Mouse (Mus musculus): ENCODE data around the gene Immp2l. TPM values are rescaled to one million over a fixed set of nuclear protein-coding genes. Genes with fewer than 3 reads are reported as not detected.

Immp2l gene
- polyA plus RNA-seq, 1 experiment from 2014 or later: 13.7 TPM

DNA sequence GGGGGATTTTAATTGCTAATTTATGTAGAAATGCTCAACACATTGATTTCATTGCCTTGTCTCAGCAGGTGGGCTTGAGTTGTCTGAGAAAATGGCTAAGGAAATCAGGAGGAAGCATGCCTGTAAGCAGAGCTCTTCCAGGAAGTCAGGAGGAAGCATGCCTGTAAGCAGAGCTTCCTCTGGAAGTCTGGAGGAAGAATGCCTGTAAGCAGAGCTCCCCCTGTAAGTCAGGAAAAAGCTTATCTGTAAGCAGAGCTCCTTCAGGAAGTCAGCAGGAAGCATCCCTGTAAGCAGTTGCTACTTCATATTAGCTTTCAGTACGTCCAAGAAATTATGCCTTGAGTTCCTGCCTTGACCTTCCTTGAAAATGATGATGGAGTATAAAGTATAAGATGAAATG, 191.3 kb downstream of the Immp2l start:
- H3K9ac ChIP-seq: no peak overlapping the region
- H3K4me3 ChIP-seq: no peak overlapping the region
- no peaks in the 10 kb centered on the region for H3K4me1 ChIP-seq
- H3K4me2 ChIP-seq: no peak overlapping the region
- no peak overlapping the region for H3K27ac ChIP-seq
- no peaks in the 10 kb centered on the region for H3K36me3 ChIP-seq
- ATAC-seq (ENCODE audit: insufficient number of reproducible peaks, low FRiP score, low TSS enrichment, low read depth): no peak
- H3K9me3 ChIP-seq: no peaks in the 10 kb centered on the region
- no peaks in the 10 kb centered on the region for H3K27me3 ChIP-seq
- 54% methylated on average over 1 of the region's 1 CpGs for WGBS

DNA sequence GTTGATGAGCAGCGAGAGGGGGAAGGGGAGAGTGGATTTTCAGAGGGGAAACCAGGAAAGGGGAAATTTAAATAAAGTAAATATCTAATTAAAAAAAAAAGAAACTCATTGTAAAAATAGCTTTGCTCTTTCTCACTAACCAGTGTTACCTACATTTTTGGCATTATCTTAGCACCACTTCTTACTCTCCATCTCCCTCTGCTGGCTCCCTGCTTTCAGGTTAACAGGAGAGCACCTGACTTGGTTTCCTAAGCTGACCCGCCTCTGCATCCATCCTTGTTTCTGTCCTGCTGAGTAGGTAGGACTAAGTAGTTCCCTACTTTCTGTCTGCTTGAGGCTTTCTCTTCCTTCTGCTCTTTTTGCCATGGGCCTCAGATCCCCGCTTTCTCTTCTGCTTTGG, 198.0 kb downstream of the Immp2l start:
- Histone ChIP-seq H3K4me3 (no peak overlapping the region), H3K4me1 (no peaks in the 10 kb centered on the region), H3K27ac (no peak overlapping the region), H3K9me3 (no peaks in the 10 kb centered on the region), H3K36me3 (no peaks in the 10 kb centered on the region), H3K27me3 (no peaks in the 10 kb centered on the region), H3K9ac (no peak overlapping the region), H3K4me2 (no peak overlapping the region)
- no peak for ATAC-seq (ENCODE audit: insufficient number of reproducible peaks, low FRiP score, low TSS enrichment, low read depth)
- 76% methylated on average over 3 of the region's 3 CpGs for WGBS

GRCm38 (mm10) chr12:41223686-41224085, 199.8 kb downstream of the Immp2l start:
- ATAC-seq (ENCODE audit: insufficient number of reproducible peaks, low FRiP score, low TSS enrichment, low read depth): no peak
- H3K4me2 ChIP-seq: no peak overlapping the region
- no peak overlapping the region for H3K27ac ChIP-seq
- H3K4me1 ChIP-seq: no peaks in the 10 kb centered on the region
- no peaks in the 10 kb centered on the region for H3K36me3 ChIP-seq
- H3K27me3 ChIP-seq: no peaks in the 10 kb centered on the region
- H3K4me3 ChIP-seq: no peak overlapping the region
- H3K9me3 ChIP-seq: no peaks in the 10 kb centered on the region
- H3K9ac ChIP-seq: no peak overlapping the region
- WGBS: 41% methylated on average over 1 of the region's 1 CpGs

DNA sequence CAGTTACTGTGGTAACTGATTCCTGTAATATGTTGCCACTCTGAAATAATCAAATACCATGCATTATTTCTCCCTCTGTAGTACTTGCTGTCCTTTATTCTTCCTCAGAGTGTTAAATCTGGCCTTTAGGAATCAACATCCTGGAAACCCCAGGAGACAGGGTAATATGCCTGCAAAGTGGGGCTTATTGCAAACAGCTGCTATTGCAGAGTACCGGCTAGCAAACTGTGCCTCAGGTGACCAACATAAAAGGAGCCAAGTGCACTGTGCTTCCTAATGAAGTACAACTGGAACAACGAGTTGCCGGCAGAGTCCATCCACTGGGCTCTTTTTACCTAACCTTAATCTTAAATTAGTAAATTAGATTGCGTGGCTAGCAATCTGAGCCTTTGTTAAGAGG, 200.6 kb downstream of the Immp2l start:
- no peaks in the 10 kb centered on the region for H3K36me3 ChIP-seq
- H3K27me3 ChIP-seq: no peaks in the 10 kb centered on the region
- H3K4me1 ChIP-seq: no peaks in the 10 kb centered on the region
- H3K4me2 ChIP-seq: no peak overlapping the region
- no peak overlapping the region for H3K4me3 ChIP-seq
- H3K27ac ChIP-seq: no peak overlapping the region
- no peak for ATAC-seq (ENCODE audit: insufficient number of reproducible peaks, low FRiP score, low TSS enrichment, low read depth)
- no peak overlapping the region for H3K9ac ChIP-seq
- H3K9me3 ChIP-seq: no peaks in the 10 kb centered on the region
- WGBS: 11% methylated on average over 4 of the region's 4 CpGs

DNA sequence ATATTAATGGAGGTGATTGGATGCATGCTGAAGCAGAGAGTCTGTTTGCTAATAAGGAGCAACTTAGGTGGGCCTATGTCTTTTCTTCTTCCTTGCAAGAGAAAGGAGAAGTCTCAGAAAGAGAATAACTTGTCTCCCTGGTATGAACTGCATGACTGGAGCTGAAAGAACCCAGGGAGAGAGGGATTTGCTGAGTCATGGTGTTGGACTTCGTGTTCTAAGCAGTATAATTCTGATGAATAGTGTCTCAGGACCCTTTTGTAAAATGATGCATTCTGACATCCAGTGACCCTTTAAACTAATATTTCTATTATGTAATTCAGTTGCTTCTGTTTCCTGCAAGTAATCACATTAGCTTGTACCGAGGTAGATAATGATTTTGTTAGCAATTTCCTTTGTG, 208.1 kb downstream of the Immp2l start:
- Histone ChIP-seq H3K9ac (no peak overlapping the region), H3K4me3 (no peak overlapping the region), H3K27me3 (no peaks in the 10 kb centered on the region), H3K4me2 (no peak overlapping the region), H3K4me1 (no peaks in the 10 kb centered on the region), H3K36me3 (no peaks in the 10 kb centered on the region), H3K9me3 (no peaks in the 10 kb centered on the region), H3K27ac (no peak overlapping the region)
- no peak for ATAC-seq (ENCODE audit: insufficient number of reproducible peaks, low FRiP score, low TSS enrichment, low read depth)
- 63% methylated on average over 2 of the region's 2 CpGs for WGBS

GRCm38 (mm10) chr12:41237880-41238279, 214.0 kb downstream of the Immp2l start:
- Histone ChIP-seq H3K4me2 (no peak overlapping the region), H3K9ac (no peak overlapping the region), H3K27ac (no peak overlapping the region), H3K36me3 (no peaks in the 10 kb centered on the region), H3K27me3 (no peaks in the 10 kb centered on the region), H3K9me3 (no peaks in the 10 kb centered on the region), H3K4me1 (no peaks in the 10 kb centered on the region), H3K4me3 (no peak overlapping the region)
- no peak for ATAC-seq (ENCODE audit: insufficient number of reproducible peaks, low FRiP score, low TSS enrichment, low read depth)
- 67% methylated on average over 3 of the region's 3 CpGs for WGBS

DNA sequence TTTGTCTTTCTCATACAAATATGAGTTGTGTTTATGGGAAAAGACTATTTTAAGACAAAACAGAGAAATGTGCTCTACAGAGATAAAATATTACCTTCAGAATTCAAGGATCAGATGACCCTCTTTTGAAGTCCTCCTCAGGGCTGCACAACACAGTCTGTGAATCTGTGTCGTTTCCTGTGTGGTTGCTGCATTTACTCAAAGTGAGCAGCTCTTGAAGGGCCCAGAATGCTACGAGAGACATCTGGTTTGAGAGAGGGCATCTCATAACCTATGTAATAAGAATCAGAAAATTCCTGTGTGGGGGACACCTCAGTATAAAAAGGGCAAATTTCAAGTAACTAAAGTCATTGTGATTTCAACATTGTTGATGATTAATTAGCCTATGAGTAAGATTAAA, 217.3 kb downstream of the Immp2l start:
- Histone ChIP-seq H3K4me3 (no peak overlapping the region), H3K36me3 (no peaks in the 10 kb centered on the region), H3K27ac (no peak overlapping the region), H3K27me3 (no peaks in the 10 kb centered on the region), H3K9ac (no peak overlapping the region), H3K4me2 (no peak overlapping the region), H3K4me1 (no peaks in the 10 kb centered on the region), H3K9me3 (no peaks in the 10 kb centered on the region)
- WGBS: 38% methylated on average over 2 of the region's 2 CpGs
- no peak for ATAC-seq (ENCODE audit: insufficient number of reproducible peaks, low FRiP score, low TSS enrichment, low read depth)

GRCm38 (mm10) chr12:41248254-41248653, 224.4 kb downstream of the Immp2l start:
- H3K27me3 ChIP-seq: no peaks in the 10 kb centered on the region
- no peak for ATAC-seq (ENCODE audit: insufficient number of reproducible peaks, low FRiP score, low TSS enrichment, low read depth)
- H3K36me3 ChIP-seq: no peaks in the 10 kb centered on the region
- H3K4me1 ChIP-seq: no peaks in the 10 kb centered on the region
- no peaks in the 10 kb centered on the region for H3K9me3 ChIP-seq
- WGBS: 93% methylated on average over 1 of the region's 1 CpGs
- no peak overlapping the region for H3K9ac ChIP-seq
- H3K4me2 ChIP-seq: no peak overlapping the region
- no peak overlapping the region for H3K27ac ChIP-seq
- H3K4me3 ChIP-seq: no peak overlapping the region

GRCm38 (mm10) chr12:41250123-41250522, 226.2 kb downstream of the Immp2l start:
- WGBS: 87% methylated on average over 3 of the region's 3 CpGs

GRCm38 (mm10) chr12:41257905-41258304, 234.0 kb downstream of the Immp2l start:
- 25% methylated on average over 2 of the region's 2 CpGs for WGBS
- no peak for ATAC-seq (ENCODE audit: insufficient number of reproducible peaks, low FRiP score, low TSS enrichment, low read depth)
- no peak overlapping the region for H3K27ac ChIP-seq

More at GRCm38 (mm10) chr12:41250123-41250522, 226.2 kb downstream of the Immp2l start:
- Histone ChIP-seq H3K36me3 (no peaks in the 10 kb centered on the region), H3K9ac (no peak overlapping the region), H3K4me2 (no peak overlapping the region), H3K4me1 (no peaks in the 10 kb centered on the region), H3K9me3 (no peaks in the 10 kb centered on the region), H3K27ac (no peak overlapping the region), H3K27me3 (no peaks in the 10 kb centered on the region), H3K4me3 (no peak overlapping the region)
- no peak for ATAC-seq (ENCODE audit: insufficient number of reproducible peaks, low FRiP score, low TSS enrichment, low read depth)

DNA sequence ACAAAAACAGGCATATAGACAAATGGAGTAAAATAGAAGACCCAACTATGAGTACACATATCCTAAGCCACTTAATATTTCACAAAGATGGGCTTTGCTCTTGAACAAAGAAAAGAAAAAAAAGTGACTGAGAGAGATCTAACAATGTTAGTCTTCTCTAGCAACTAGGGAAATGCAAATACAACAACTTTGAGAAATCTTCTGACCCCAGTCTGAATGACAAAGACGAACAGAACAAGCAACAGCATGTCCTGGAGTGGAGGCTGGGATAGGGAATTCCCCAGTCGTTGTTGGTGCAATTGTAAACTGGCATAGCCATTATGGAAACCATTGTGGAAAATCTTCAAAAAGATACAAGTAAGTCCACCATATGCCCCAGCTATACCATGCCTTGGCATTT, 235.7 kb downstream of the Immp2l start:
- no peak for ATAC-seq (ENCODE audit: insufficient number of reproducible peaks, low FRiP score, low TSS enrichment, low read depth)
- Histone ChIP-seq H3K27me3 (no peaks in the 10 kb centered on the region), H3K4me3 (no peak overlapping the region), H3K4me1 (no peaks in the 10 kb centered on the region), H3K9me3 (no peaks in the 10 kb centered on the region), H3K4me2 (no peak overlapping the region), H3K36me3 (no peaks in the 10 kb centered on the region), H3K27ac (no peak overlapping the region), H3K9ac (no peak overlapping the region)
- 62% methylated on average over 2 of the region's 2 CpGs for WGBS

More at GRCm38 (mm10) chr12:41257905-41258304, 234.0 kb downstream of the Immp2l start:
- Histone ChIP-seq H3K4me2 (no peak overlapping the region), H3K9ac (no peak overlapping the region), H3K36me3 (no peaks in the 10 kb centered on the region), H3K4me3 (no peak overlapping the region), H3K4me1 (no peaks in the 10 kb centered on the region), H3K9me3 (no peaks in the 10 kb centered on the region), H3K27me3 (no peaks in the 10 kb centered on the region)

DNA sequence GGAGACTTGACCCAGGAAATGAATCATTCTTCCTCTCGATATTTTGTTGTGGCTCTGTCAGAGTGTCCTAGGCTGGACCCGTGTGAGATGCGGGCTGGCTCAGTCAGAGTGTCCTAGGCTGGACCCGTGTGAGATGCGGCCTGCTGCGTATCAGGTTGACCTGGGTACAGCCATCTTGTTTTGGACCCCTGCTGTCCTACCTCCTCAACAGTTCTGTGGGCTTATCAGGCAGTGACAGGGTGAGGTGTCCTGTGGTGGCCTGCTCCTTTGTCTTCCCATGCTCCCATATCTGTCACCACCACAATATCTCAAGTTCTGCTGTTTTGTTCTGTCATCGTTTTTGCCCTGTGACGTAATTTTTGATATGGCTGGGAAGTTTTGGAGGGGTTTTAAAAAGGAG, 250.2 kb downstream of the Immp2l start:
- H3K4me2 ChIP-seq: no peak overlapping the region
- ATAC-seq (ENCODE audit: insufficient number of reproducible peaks, low FRiP score, low TSS enrichment, low read depth): no peak
- H3K27me3 ChIP-seq: no peaks in the 10 kb centered on the region
- no peak overlapping the region for H3K4me3 ChIP-seq
- H3K27ac ChIP-seq: no peak overlapping the region
- WGBS: 88% methylated on average over 8 of the region's 8 CpGs
- H3K9me3 ChIP-seq: no peaks in the 10 kb centered on the region
- no peaks in the 10 kb centered on the region for H3K36me3 ChIP-seq
- no peaks in the 10 kb centered on the region for H3K4me1 ChIP-seq
- H3K9ac ChIP-seq: no peak overlapping the region

DNA sequence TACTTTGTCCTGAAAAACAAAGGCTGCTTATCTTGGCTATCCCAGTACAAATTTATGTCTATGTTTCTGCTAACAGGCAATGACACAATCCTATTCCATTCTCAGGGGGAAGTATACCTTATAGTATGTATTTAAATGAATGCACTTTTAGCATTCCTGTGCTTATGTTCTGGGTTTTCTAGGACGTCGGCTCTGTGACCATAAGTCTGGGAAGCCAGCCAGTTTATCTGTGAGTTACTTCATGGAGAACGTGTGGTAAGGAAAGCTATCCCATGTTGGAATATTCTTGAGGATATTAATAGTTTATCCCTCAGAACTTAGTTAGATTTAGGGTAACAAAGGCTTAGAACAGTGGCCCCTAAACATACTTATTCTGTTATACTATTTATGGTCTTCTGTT, 251.5 kb downstream of the Immp2l start:
- ATAC-seq (ENCODE audit: insufficient number of reproducible peaks, low FRiP score, low TSS enrichment, low read depth): no peak
- H3K27ac ChIP-seq: no peak overlapping the region

More for the DNA sequence above, 251.5 kb downstream of the Immp2l start:
- 14% methylated on average over 3 of the region's 3 CpGs for WGBS
- Histone ChIP-seq H3K9ac (no peak overlapping the region), H3K4me1 (no peaks in the 10 kb centered on the region), H3K36me3 (no peaks in the 10 kb centered on the region), H3K4me2 (no peak overlapping the region), H3K27me3 (no peaks in the 10 kb centered on the region), H3K9me3 (no peaks in the 10 kb centered on the region), H3K4me3 (no peak overlapping the region)
